Mouse (Mus musculus): ENCODE results near the gene Olfr804. TPM values are rescaled to one million over a fixed set of nuclear protein-coding genes. Genes with fewer than 3 reads are reported as not detected.

The Olfr804 gene
- not detected for polyA plus RNA-seq (2017; shearing (Covaris generic))

GRCm38 (mm10) chr10:129702910-129703309, at the start of gene Olfr804:
Olfr804 (plus strand) TSS chr10:129703210.

GRCm38 (mm10) chr10:129657394-129657793, 45.6 kb upstream of the Olfr804 start, which contains the start of gene Olfr800:
Olfr800 (plus strand) TSS chr10:129657694.

GRCm38 (mm10) chr10:129673765-129674164, 29.2 kb upstream of the Olfr804 start, which contains the start of gene Olfr801:
Olfr801 (minus strand) TSS chr10:129673865.

GRCm38 (mm10) chr10:129688069-129688468, 14.9 kb upstream of the Olfr804 start, which contains the start of gene Olfr802:
Olfr802 (minus strand) TSS chr10:129688169.

GRCm38 (mm10) chr10:129694186-129694585, 8.8 kb upstream of the Olfr804 start, which contains the start of gene Olfr803:
Olfr803 (minus strand) TSS chr10:129694286.

GRCm38 (mm10) chr10:129729275-129729674, 26.3 kb downstream of the Olfr804 start, which contains the start of gene Olfr805:
Olfr805 (minus strand) TSS chr10:129729375.

GRCm38 (mm10) chr10:129741821-129742220, 38.8 kb downstream of the Olfr804 start, which contains the start of gene Olfr806:
Olfr806 (minus strand) TSS chr10:129741921.

GRCm38 (mm10) chr10:129757693-129758092, 54.7 kb downstream of the Olfr804 start, which contains the start of gene Olfr807:
Olfr807 (minus strand) TSS chr10:129757793.

Other genes starting within 250 kb of the Olfr804 start
- under 1 TPM in 1 of 2 experiments, not detected in 1; 0.23 TPM for gene Olfr787, start 241.3 kb upstream of the Olfr804 start, polyA plus RNA-seq (2017; shearing (Covaris generic))
- under 1 TPM in 1 of 2 experiments, not detected in 1; 0.12 TPM for gene Olfr788, start 232.2 kb upstream of the Olfr804 start, polyA plus RNA-seq (2017; shearing (Covaris generic))
- gene Olfr789, start 218.5 kb upstream of the Olfr804 start, polyA plus RNA-seq (2017; shearing (Covaris generic)): not detected
- not detected for gene Olfr790, start 204.7 kb upstream of the Olfr804 start, polyA plus RNA-seq (2017; shearing (Covaris generic))
- gene Olfr791, start 181.4 kb upstream of the Olfr804 start, polyA plus RNA-seq (2017; shearing (Covaris generic)): not detected
- gene Olfr792, start 164.0 kb upstream of the Olfr804 start, polyA plus RNA-seq (2017; shearing (Covaris generic)): under 1 TPM in 1 of 2 experiments, not detected in 1; 0.15 TPM
- gene Olfr794, start 135.6 kb upstream of the Olfr804 start, polyA plus RNA-seq (2017; shearing (Covaris generic)): not detected
- under 1 TPM in 1 of 2 experiments, not detected in 1; 0.07 TPM for gene Olfr796, start 90.6 kb upstream of the Olfr804 start, polyA plus RNA-seq (2017; shearing (Covaris generic))
- not detected for gene Olfr798, start 75.3 kb upstream of the Olfr804 start, polyA plus RNA-seq (2017; shearing (Covaris generic))
- under 1 TPM in 1 of 2 experiments, not detected in 1; 0.18 TPM for gene Olfr799, start 65.7 kb upstream of the Olfr804 start, polyA plus RNA-seq (2017; shearing (Covaris generic))
- gene Olfr800, start 45.5 kb upstream of the Olfr804 start, polyA plus RNA-seq (2017; shearing (Covaris generic)): not detected
- gene Olfr801, start 29.3 kb upstream of the Olfr804 start, polyA plus RNA-seq (2017; shearing (Covaris generic)): under 1 TPM in 1 of 2 experiments, not detected in 1; 0.30 TPM
- gene Olfr802, start 15.0 kb upstream of the Olfr804 start, polyA plus RNA-seq (2017; shearing (Covaris generic)): not detected
- gene Olfr803, start 8.9 kb upstream of the Olfr804 start, polyA plus RNA-seq (2017; shearing (Covaris generic)): not detected
- gene Olfr805, start 26.2 kb downstream of the Olfr804 start, polyA plus RNA-seq (2017; shearing (Covaris generic)): not detected
- not detected for gene Olfr806, start 38.7 kb downstream of the Olfr804 start, polyA plus RNA-seq (2017; shearing (Covaris generic))
- gene Olfr807, start 54.6 kb downstream of the Olfr804 start, polyA plus RNA-seq (2017; shearing (Covaris generic)): not detected
- not detected for gene Olfr808, start 62.3 kb downstream of the Olfr804 start, polyA plus RNA-seq (2017; shearing (Covaris generic))
- gene Olfr809, start 71.4 kb downstream of the Olfr804 start, polyA plus RNA-seq (2017; shearing (Covaris generic)): not detected
- not detected for gene Olfr810, start 91.7 kb downstream of the Olfr804 start, polyA plus RNA-seq (2017; shearing (Covaris generic))
- gene Olfr811, start 101.2 kb downstream of the Olfr804 start, polyA plus RNA-seq (2017; shearing (Covaris generic)): not detected
- under 1 TPM; 0.17 to 0.42 TPM for gene Olfr812, start 142.9 kb downstream of the Olfr804 start, polyA plus RNA-seq (2017; shearing (Covaris generic))
- gene Olfr813, start 152.2 kb downstream of the Olfr804 start, polyA plus RNA-seq (2017; shearing (Covaris generic)): not detected
- under 1 TPM in 1 of 2 experiments, not detected in 1; 0.04 TPM for gene Olfr814, start 176.6 kb downstream of the Olfr804 start, polyA plus RNA-seq (2017; shearing (Covaris generic))
- gene Olfr815, start 202.7 kb downstream of the Olfr804 start, polyA plus RNA-seq (2017; shearing (Covaris generic)): under 1 TPM in 1 of 2 experiments, not detected in 1; 0.27 TPM
- gene Olfr816, start 212.4 kb downstream of the Olfr804 start, polyA plus RNA-seq (2017; shearing (Covaris generic)): under 1 TPM in 1 of 2 experiments, not detected in 1; 0.28 TPM
- gene Olfr818, start 245.9 kb downstream of the Olfr804 start, polyA plus RNA-seq (2017; shearing (Covaris generic)): not detected

Measured in activated CD4-positive, CD25-positive, alpha-beta regulatory T cell (primary cell).